Mouse (Mus musculus): Measurements from ENCODE around the gene Tex10. TPM values are rescaled to one million over a fixed set of nuclear protein-coding genes. Genes with fewer than 3 reads are reported as not detected.

Tex10 gene
- polyA plus RNA-seq, 1 experiment = 140 TPM

DNA sequence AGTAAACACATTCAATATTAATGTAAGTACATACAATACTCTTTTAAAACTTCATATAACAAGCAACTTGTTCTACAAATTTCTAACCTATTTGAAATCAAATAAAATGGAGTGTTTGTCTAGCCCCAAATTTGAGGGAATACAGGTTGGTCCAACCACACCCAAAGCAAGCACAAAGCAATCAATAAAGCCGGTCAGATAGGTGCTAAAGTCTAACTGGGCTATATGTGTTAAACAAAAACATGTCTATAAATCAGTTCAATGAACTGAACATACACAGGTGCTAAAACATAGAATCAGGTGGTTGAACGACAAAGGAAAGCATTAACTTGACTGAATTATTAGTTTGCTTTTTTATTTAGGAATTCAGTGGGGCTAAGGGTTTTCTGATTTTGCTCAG is 45.2 kb downstream of the Tex10 start:
- H3K9ac ChIP-seq (ENCODE audit: low read depth, poor library complexity, severe bottlenecking) = no peak overlapping the region
- TF ChIP-seq POLR2A (IDR thresholded peaks at IDR 0.05; ENCODE audit: insufficient read depth, low read length) = no peak
- no peak for TF ChIP-seq EP300 (IDR thresholded peaks at IDR 0.05; ENCODE audit: insufficient read depth, low read depth, low read length)
- TF ChIP-seq CTCF (IDR thresholded peaks at IDR 0.05; ENCODE audit: low read depth, low read length) = no peak
- H3K4me1 ChIP-seq (ENCODE audit: control insufficient read depth, insufficient read depth, low read length) = peaks cover 2% of the 10 kb centered on the region
- no peak overlapping the region for H3K4me3 ChIP-seq (ENCODE audit: low read depth, low read length)
- H3K9me3 ChIP-seq (replicated peaks; ENCODE audit: control insufficient read depth, insufficient read depth, low read length, poor library complexity, severe bottlenecking) = no peaks in the 10 kb centered on the region
- H3K36me3 ChIP-seq (ENCODE audit: control insufficient read depth, insufficient read depth, low read length, poor library complexity, severe bottlenecking) = peaks cover 44% of the 10 kb centered on the region
- no peaks in the 10 kb centered on the region for H3K27me3 ChIP-seq (ENCODE audit: control insufficient read depth, insufficient read depth, low read length, poor library complexity, severe bottlenecking)
- no peak overlapping the region for H3K27ac ChIP-seq (ENCODE audit: insufficient read depth, low read length)

DNA sequence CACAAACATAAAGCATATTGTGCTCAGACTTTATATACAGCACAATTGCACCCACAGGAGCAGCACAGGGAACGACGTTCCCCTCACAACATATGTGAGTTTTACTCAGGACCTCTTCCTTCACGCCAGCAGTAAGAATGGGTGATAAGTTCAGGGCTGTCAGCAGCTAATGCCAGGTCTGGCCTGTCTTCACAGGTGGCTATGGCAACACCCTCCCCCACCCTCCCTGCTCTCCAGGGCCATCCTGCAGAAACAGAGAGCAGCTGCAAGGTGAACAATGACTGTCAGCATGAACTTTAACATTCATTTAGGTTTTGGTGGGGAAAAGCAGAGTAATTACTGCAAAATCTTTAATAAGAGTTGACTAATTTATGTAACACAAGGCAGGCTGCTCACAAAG is 45.8 kb downstream of the Tex10 start:
- no peak overlapping the region for H3K27ac ChIP-seq (ENCODE audit: insufficient read depth, low read length)
- H3K4me3 ChIP-seq (ENCODE audit: low read depth, low read length) = no peak overlapping the region
- H3K9me3 ChIP-seq (replicated peaks; ENCODE audit: control insufficient read depth, insufficient read depth, low read length, poor library complexity, severe bottlenecking) = no peaks in the 10 kb centered on the region
- peaks cover 38% of the 10 kb centered on the region for H3K36me3 ChIP-seq (ENCODE audit: control insufficient read depth, insufficient read depth, low read length, poor library complexity, severe bottlenecking)
- peaks cover 2% of the 10 kb centered on the region for H3K4me1 ChIP-seq (ENCODE audit: control insufficient read depth, insufficient read depth, low read length)
- TF ChIP-seq POLR2A (IDR thresholded peaks at IDR 0.05; ENCODE audit: insufficient read depth, low read length) (no peak), EP300 (IDR thresholded peaks at IDR 0.05; ENCODE audit: insufficient read depth, low read depth, low read length) (no peak), CTCF (IDR thresholded peaks at IDR 0.05; ENCODE audit: low read depth, low read length) (no peak)
- H3K9ac ChIP-seq (ENCODE audit: low read depth, poor library complexity, severe bottlenecking) = no peak overlapping the region
- H3K27me3 ChIP-seq (ENCODE audit: control insufficient read depth, insufficient read depth, low read length, poor library complexity, severe bottlenecking) = no peaks in the 10 kb centered on the region

DNA sequence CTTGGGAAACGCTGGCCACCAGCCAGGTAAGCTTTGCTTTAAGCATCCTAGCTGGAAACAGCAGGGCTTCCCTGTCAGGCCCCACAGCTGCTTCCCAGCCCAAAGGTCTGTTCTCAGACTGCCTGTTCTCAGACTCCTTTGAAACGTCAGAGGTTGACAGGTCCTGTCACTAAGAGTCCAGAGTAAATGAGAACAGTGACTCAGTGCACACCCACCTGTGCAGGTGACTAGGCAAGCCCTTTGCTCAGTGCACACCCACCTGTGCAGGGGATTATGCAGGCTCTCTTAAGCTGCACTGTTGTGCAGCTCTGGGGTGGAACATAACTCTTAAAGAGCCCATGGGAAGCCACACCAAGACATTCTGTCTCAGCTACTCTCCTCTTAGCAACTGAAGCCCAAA is 49.5 kb downstream of the Tex10 start:
- H3K9ac ChIP-seq (ENCODE audit: low read depth, poor library complexity, severe bottlenecking) = no peak overlapping the region
- H3K9me3 ChIP-seq (replicated peaks; ENCODE audit: control insufficient read depth, insufficient read depth, low read length, poor library complexity, severe bottlenecking) = no peaks in the 10 kb centered on the region
- TF ChIP-seq CTCF (IDR thresholded peaks at IDR 0.05; ENCODE audit: low read depth, low read length) (no peak), POLR2A (IDR thresholded peaks at IDR 0.05; ENCODE audit: insufficient read depth, low read length) (no peak), EP300 (IDR thresholded peaks at IDR 0.05; ENCODE audit: insufficient read depth, low read depth, low read length) (no peak)
- H3K27me3 ChIP-seq (ENCODE audit: control insufficient read depth, insufficient read depth, low read length, poor library complexity, severe bottlenecking) = no peaks in the 10 kb centered on the region
- no peak overlapping the region for H3K27ac ChIP-seq (ENCODE audit: insufficient read depth, low read length)
- H3K4me3 ChIP-seq (ENCODE audit: low read depth, low read length) = no peak overlapping the region
- peaks cover 5% of the 10 kb centered on the region; the same call in 1 of the 2 replicates for H3K36me3 ChIP-seq (ENCODE audit: control insufficient read depth, insufficient read depth, low read length, poor library complexity, severe bottlenecking)
- H3K4me1 ChIP-seq (ENCODE audit: control insufficient read depth, insufficient read depth, low read length) = peaks cover 2% of the 10 kb centered on the region

DNA sequence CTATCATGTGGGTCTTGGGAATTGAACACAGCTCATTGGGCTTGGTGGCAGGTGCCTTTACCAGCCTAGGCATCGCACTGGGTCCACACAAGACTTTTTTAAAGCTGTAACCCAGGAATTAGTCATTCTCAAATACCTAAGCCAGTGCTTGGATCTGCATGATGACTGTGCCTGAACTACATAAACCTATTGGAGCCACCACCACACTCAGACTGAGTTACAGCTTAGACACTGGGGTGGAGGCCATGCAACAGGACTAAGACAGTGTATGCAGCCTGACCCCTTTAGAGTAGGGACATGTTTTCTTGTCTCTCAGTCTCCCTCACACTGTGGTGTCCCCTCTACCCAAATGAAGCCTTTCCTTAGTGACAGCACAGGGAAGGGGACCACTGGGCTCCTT is 50.6 kb downstream of the Tex10 start:
- Histone ChIP-seq H3K27me3 (ENCODE audit: control insufficient read depth, insufficient read depth, low read length, poor library complexity, severe bottlenecking) (no peaks in the 10 kb centered on the region), H3K27ac (ENCODE audit: insufficient read depth, low read length) (no peak overlapping the region), H3K9me3 (replicated peaks; ENCODE audit: control insufficient read depth, insufficient read depth, low read length, poor library complexity, severe bottlenecking) (no peaks in the 10 kb centered on the region), H3K36me3 (ENCODE audit: control insufficient read depth, insufficient read depth, low read length, poor library complexity, severe bottlenecking) (no peaks in the 10 kb centered on the region), H3K4me1 (ENCODE audit: control insufficient read depth, insufficient read depth, low read length) (peaks cover 2% of the 10 kb centered on the region), H3K4me3 (ENCODE audit: low read depth, low read length) (no peak overlapping the region), H3K9ac (ENCODE audit: low read depth, poor library complexity, severe bottlenecking) (no peak overlapping the region)
- no peak for TF ChIP-seq CTCF (IDR thresholded peaks at IDR 0.05; ENCODE audit: low read depth, low read length)

DNA sequence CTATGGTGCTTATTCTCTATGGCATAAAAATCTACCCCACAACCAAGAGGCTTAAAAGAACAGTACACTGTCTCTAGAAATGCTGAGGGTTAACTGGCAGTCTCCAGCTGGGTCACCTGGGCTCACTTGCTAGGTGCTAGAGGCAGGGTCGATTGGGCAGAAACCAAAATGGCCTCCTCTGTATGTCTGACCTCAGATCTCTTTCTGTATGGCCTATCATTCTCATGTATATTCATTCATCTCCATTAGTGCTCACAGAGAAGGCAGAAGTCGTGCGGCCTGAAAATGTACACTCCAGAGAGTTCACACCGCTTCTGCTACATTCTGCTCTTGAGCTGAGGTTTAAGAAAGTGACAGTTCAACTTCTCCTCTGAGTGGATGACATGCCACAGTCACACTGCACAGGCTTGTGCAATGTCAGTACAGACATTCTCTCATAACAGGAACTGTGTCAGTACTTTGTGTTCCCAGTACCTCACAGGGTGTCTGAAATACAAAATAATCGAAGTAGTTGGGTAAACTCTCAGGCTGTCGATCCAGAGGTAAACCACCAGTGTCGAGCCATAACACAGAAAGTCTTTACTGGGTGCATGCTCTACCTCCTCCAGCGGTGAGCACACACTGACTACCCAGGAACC is 54.3 kb downstream of the Tex10 start:
- Histone ChIP-seq H3K36me3 (ENCODE audit: control insufficient read depth, insufficient read depth, low read length, poor library complexity, severe bottlenecking) (no peaks in the 10 kb centered on the region), H3K4me1 (ENCODE audit: control insufficient read depth, insufficient read depth, low read length) (no peaks in the 10 kb centered on the region), H3K27ac (ENCODE audit: insufficient read depth, low read length) (no peak overlapping the region), H3K4me3 (ENCODE audit: low read depth, low read length) (no peak overlapping the region), H3K9me3 (replicated peaks; ENCODE audit: control insufficient read depth, insufficient read depth, low read length, poor library complexity, severe bottlenecking) (no peaks in the 10 kb centered on the region), H3K9ac (ENCODE audit: low read depth, poor library complexity, severe bottlenecking) (no peak overlapping the region), H3K27me3 (ENCODE audit: control insufficient read depth, insufficient read depth, low read length, poor library complexity, severe bottlenecking) (no peaks in the 10 kb centered on the region)
- TF ChIP-seq EP300 (IDR thresholded peaks at IDR 0.05; ENCODE audit: insufficient read depth, low read depth, low read length) = no peak
- TF ChIP-seq CTCF (IDR thresholded peaks at IDR 0.05; ENCODE audit: low read depth, low read length) = no peak
- no peak for TF ChIP-seq POLR2A (IDR thresholded peaks at IDR 0.05; ENCODE audit: insufficient read depth, low read length)

DNA sequence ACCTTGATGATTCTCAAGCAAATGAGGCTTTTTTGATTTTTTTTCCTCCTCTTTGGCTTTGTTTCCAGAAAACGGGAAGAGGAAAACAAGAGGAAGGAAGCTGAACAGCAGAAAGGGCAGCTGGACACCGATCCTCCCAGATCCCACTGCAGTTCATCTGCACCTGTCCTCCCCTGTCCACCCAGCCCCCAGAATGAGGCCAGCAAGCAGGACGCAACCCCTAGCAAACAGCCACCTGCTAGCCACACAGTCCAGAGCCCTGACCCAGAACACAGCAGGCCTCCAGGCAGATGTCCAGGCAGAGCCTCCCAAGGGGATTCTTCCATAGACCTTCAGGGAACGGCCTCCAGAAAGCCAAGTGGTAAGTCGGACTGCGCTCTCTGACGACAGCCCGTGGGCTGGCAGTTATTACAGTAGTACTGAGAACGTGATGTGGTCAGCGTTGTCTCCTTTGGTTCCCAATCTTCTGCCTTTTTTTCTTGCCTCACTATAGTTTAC is 57.4 kb downstream of the Tex10 start:
- Histone ChIP-seq H3K27ac (ENCODE audit: insufficient read depth, low read length) (no peak overlapping the region), H3K36me3 (ENCODE audit: control insufficient read depth, insufficient read depth, low read length, poor library complexity, severe bottlenecking) (no peaks in the 10 kb centered on the region)

More for the DNA sequence above, 57.4 kb downstream of the Tex10 start:
- no peak for TF ChIP-seq CTCF (IDR thresholded peaks at IDR 0.05; ENCODE audit: low read depth, low read length)
- TF ChIP-seq POLR2A (IDR thresholded peaks at IDR 0.05; ENCODE audit: insufficient read depth, low read length) = no peak
- TF ChIP-seq EP300 (IDR thresholded peaks at IDR 0.05; ENCODE audit: insufficient read depth, low read depth, low read length) = no peak
- H3K4me1 ChIP-seq (ENCODE audit: control insufficient read depth, insufficient read depth, low read length) = no peaks in the 10 kb centered on the region
- H3K27me3 ChIP-seq (ENCODE audit: control insufficient read depth, insufficient read depth, low read length, poor library complexity, severe bottlenecking) = no peaks in the 10 kb centered on the region
- H3K4me3 ChIP-seq (ENCODE audit: low read depth, low read length) = no peak overlapping the region
- no peaks in the 10 kb centered on the region for H3K9me3 ChIP-seq (replicated peaks; ENCODE audit: control insufficient read depth, insufficient read depth, low read length, poor library complexity, severe bottlenecking)
- no peak overlapping the region for H3K9ac ChIP-seq (ENCODE audit: low read depth, poor library complexity, severe bottlenecking)
